Mouse (Mus musculus) hindbrain, embryonic 13.5 days (tissue): ENCODE data around the gene Catsper1. TPM values are rescaled to one million over a fixed set of nuclear protein-coding genes. Genes with fewer than 3 reads are reported as not detected.
A peak's percentile ranks its signal among the peaks of the same experiment; 100 is the strongest.

Experiments used
- ATAC-seq: fragments of 200-750 bp; cut with Nextera tagmentation; 2 replicates; pipeline ENCODE4 v1.8.0; 2017; ENCODE audit warnings: moderate TSS enrichment; ENCODE audit not compliant: low FRiP score
- H3K27ac ChIP-seq: fragments of 300-500 bp; sonication (generic); 2 replicates; pipeline ENCODE4 v1.5.1; 2015; ENCODE audit warnings: inconsistent platforms, mild to moderate bottlenecking, moderate library complexity
- H3K27me3 ChIP-seq: fragments of 300-500 bp; sonication (generic); 2 replicates; pipeline ENCODE4 v1.6.1; 2015; ENCODE audit warnings: mild to moderate bottlenecking, inconsistent platforms
- H3K36me3 ChIP-seq: fragments of 300-500 bp; sonication (generic); 2 replicates; pipeline ENCODE4 v1.6.1; 2015; ENCODE audit warnings: mild to moderate bottlenecking, inconsistent platforms
- H3K4me1 ChIP-seq: fragments of 300-500 bp; sonication (generic); replicated peaks from 2 replicates; pipeline ENCODE4 v1.6.1; 2015; ENCODE audit warnings: inconsistent platforms
- H3K4me2 ChIP-seq: fragments of 300-500 bp; sonication (generic); 2 replicates; pipeline ENCODE4 v1.6.1; 2015; ENCODE audit warnings: inconsistent platforms, mild to moderate bottlenecking, moderate library complexity
- H3K4me3 ChIP-seq: fragments of 300-500 bp; sonication (generic); 2 replicates; pipeline ENCODE4 v1.5.1; 2015; ENCODE audit warnings: mild to moderate bottlenecking, inconsistent platforms
- H3K9ac ChIP-seq: fragments of 300-500 bp; sonication (generic); 2 replicates; pipeline ENCODE4 v1.6.1; 2015; ENCODE audit warnings: mild to moderate bottlenecking, inconsistent platforms
- H3K9me3 ChIP-seq: fragments of 300-500 bp; sonication (generic); 2 replicates; pipeline ENCODE4 v1.6.1; 2016; ENCODE audit warnings: inconsistent platforms
- WGBS: fragments of 180-500 bp; shearing (Covaris S2); methylation state at CpG from one replicate; pipeline ENCODE4 v1.1.7; 2015; 5-methylcytosine and 5-hydroxymethylcytosine counted together
- polyA plus RNA-seq: library from polyadenylated mRNA; unstranded; fragments of >200 nt; fragmentation: Nextera tagmentation; extraction: Ambion mirVana; gene quantifications from 2 replicates; pipeline ENCODE4 v1.2.1, GENCODE M21; 2015

Catsper1 gene
- not detected in 2 replicates for polyA plus RNA-seq

- H3K4me1 ChIP-seq: no peaks in the 10 kb centered on the region
- H3K36me3 ChIP-seq: no peaks in the 10 kb centered on the region
- H3K9ac ChIP-seq: no peak within 1 kb of the TSS
- H3K27me3 ChIP-seq: no peaks in the 10 kb centered on the region
- WGBS: 93% methylated on average over 6 of the region's 6 CpGs
- no peaks in the 10 kb centered on the region for H3K9me3 ChIP-seq
- no peak for ATAC-seq
- H3K4me2 ChIP-seq: no peak within 1 kb of the TSS
- no peak within 1 kb of the TSS for H3K4me3 ChIP-seq
- H3K27ac ChIP-seq: no peak within 1 kb of the TSS
These were observed at the start of gene Catsper1 for GRCm38 (mm10) chr19:5335441-5335840. Gene Catsper1 (plus strand): TSS chr19:5335741.

GRCm38 (mm10) chr19:5294972-5295735 is 40.4 kb upstream of the Catsper1 start, which contains the start of gene Sf3b2:
Gene Sf3b2 (minus strand): TSS chr19:5295455.
- peak; percentile 95 for ATAC-seq
- peaks cover 60% of the 10 kb centered on the region for H3K4me1 ChIP-seq
- no peaks in the 10 kb centered on the region for H3K27me3 ChIP-seq
- peak within 1 kb of the TSS; percentile 94 for H3K4me3 ChIP-seq
- H3K9me3 ChIP-seq: no peaks in the 10 kb centered on the region
- H3K4me2 ChIP-seq: peak within 1 kb of the TSS; percentile 91
- WGBS: under 1% methylated on average over 46 of the region's 46 CpGs
- H3K36me3 ChIP-seq: peaks cover 28% of the 10 kb centered on the region
- peak within 1 kb of the TSS; percentile 91 for H3K9ac ChIP-seq
- peak within 1 kb of the TSS; percentile 94 for H3K27ac ChIP-seq

GRCm38 (mm10) chr19:5295736-5296075 is 39.8 kb upstream of the Catsper1 start:
- H3K36me3 ChIP-seq: peaks cover 22% of the 10 kb centered on the region
- H3K9ac ChIP-seq: peak overlapping the region; percentile 78
- H3K27ac ChIP-seq: peak overlapping the region; percentile 93
- no peaks in the 10 kb centered on the region for H3K9me3 ChIP-seq
- no peaks in the 10 kb centered on the region for H3K27me3 ChIP-seq
- H3K4me2 ChIP-seq: peak overlapping the region; percentile 91
- H3K4me3 ChIP-seq: peak overlapping the region; percentile 94
- peaks cover 65% of the 10 kb centered on the region for H3K4me1 ChIP-seq
- 8% methylated on average over 13 of the region's 13 CpGs for WGBS
- peak; percentile 41 for ATAC-seq

GRCm38 (mm10) chr19:5296630-5297029 is 38.9 kb upstream of the Catsper1 start:
- Histone ChIP-seq H3K9ac (no peak overlapping the region), H3K4me3 (no peak overlapping the region), H3K4me1 (peaks cover 67% of the 10 kb centered on the region), H3K27ac (no peak overlapping the region), H3K36me3 (peaks cover 14% of the 10 kb centered on the region), H3K27me3 (no peaks in the 10 kb centered on the region), H3K9me3 (no peaks in the 10 kb centered on the region), H3K4me2 (no peak overlapping the region)
- no peak for ATAC-seq
- WGBS: 74% methylated on average over 5 of the region's 5 CpGs

- WGBS: 6% methylated on average over 29 of the region's 32 CpGs
- Histone ChIP-seq H3K27ac (peak within 1 kb of the TSS; percentile 94), H3K4me3 (peak within 1 kb of the TSS; percentile 70), H3K9ac (peak within 1 kb of the TSS; percentile 87), H3K36me3 (peaks cover 10% of the 10 kb centered on the region), H3K9me3 (no peaks in the 10 kb centered on the region), H3K4me1 (peaks cover 64% of the 10 kb centered on the region), H3K4me2 (peak within 1 kb of the TSS; percentile 69), H3K27me3 (no peaks in the 10 kb centered on the region)
- peak; percentile 63 for ATAC-seq
These were observed 37.4 kb upstream of the Catsper1 start, which contains the start of gene Gal3st3 for GRCm38 (mm10) chr19:5297903-5298800. Gene Gal3st3 (plus strand): TSS chr19:5298331.

- WGBS: 88% methylated on average over 6 of the region's 6 CpGs
- Histone ChIP-seq H3K4me2 (no peak overlapping the region), H3K9ac (peak overlapping the region; percentile 20)
These were observed 35.0 kb upstream of the Catsper1 start for GRCm38 (mm10) chr19:5300588-5300987.

GRCm38 (mm10) chr19:5302455-5302854 is 33.1 kb upstream of the Catsper1 start:
- ATAC-seq: no peak
- peaks cover 9% of the 10 kb centered on the region; the same call in 1 of the 2 replicates for H3K27me3 ChIP-seq
- H3K9me3 ChIP-seq: no peaks in the 10 kb centered on the region
- no peak overlapping the region for H3K27ac ChIP-seq
- WGBS: 13% methylated on average over 4 of the region's 4 CpGs
- peaks cover 50% of the 10 kb centered on the region for H3K36me3 ChIP-seq
- no peak overlapping the region for H3K4me3 ChIP-seq
- H3K9ac ChIP-seq: 0 out of 2 replicates have a peak overlapping the region, but pooled peaks have one; percentile 19
- H3K4me1 ChIP-seq: peaks cover 34% of the 10 kb centered on the region
- H3K4me2 ChIP-seq: no peak overlapping the region

More at GRCm38 (mm10) chr19:5300588-5300987, 35.0 kb upstream of the Catsper1 start:
- no peak overlapping the region for H3K4me3 ChIP-seq
- H3K36me3 ChIP-seq: peaks cover 32% of the 10 kb centered on the region
- no peaks in the 10 kb centered on the region for H3K9me3 ChIP-seq
- H3K27ac ChIP-seq: no peak overlapping the region
- H3K27me3 ChIP-seq: no peaks in the 10 kb centered on the region
- ATAC-seq: no peak
- H3K4me1 ChIP-seq: peaks cover 51% of the 10 kb centered on the region

- Histone ChIP-seq H3K9ac (no peak overlapping the region), H3K27me3 (peaks cover 12% of the 10 kb centered on the region; the same call in 1 of the 2 replicates), H3K4me2 (no peak overlapping the region), H3K9me3 (no peaks in the 10 kb centered on the region; the same call in 1 of the 2 replicates), H3K36me3 (peaks cover 61% of the 10 kb centered on the region), H3K4me3 (no peak overlapping the region), H3K4me1 (no peaks in the 10 kb centered on the region), H3K27ac (no peak overlapping the region)
- WGBS: 87% methylated on average over 6 of the region's 6 CpGs
- no peak for ATAC-seq
These were observed 29.3 kb upstream of the Catsper1 start for GRCm38 (mm10) chr19:5306279-5306678.

- ATAC-seq: 0 out of 2 replicates have a peak, but pooled peaks have one; percentile 36
- Histone ChIP-seq H3K9ac (no peak overlapping the region), H3K27ac (no peak overlapping the region), H3K36me3 (peaks cover 60% of the 10 kb centered on the region), H3K4me3 (peak overlapping the region; percentile 14), H3K4me2 (peak overlapping the region; percentile 37), H3K4me1 (no peaks in the 10 kb centered on the region), H3K9me3 (no peaks in the 10 kb centered on the region; the same call in 1 of the 2 replicates), H3K27me3 (peaks cover 12% of the 10 kb centered on the region; the same call in 1 of the 2 replicates)
- WGBS: 45% methylated on average over 98 of the region's 98 CpGs
These were observed 28.4 kb upstream of the Catsper1 start for GRCm38 (mm10) chr19:5306968-5307734.

GRCm38 (mm10) chr19:5309025-5309424 is 26.5 kb upstream of the Catsper1 start:
- no peak for ATAC-seq
- no peaks in the 10 kb centered on the region; the same call in 1 of the 2 replicates for H3K9me3 ChIP-seq
- H3K27ac ChIP-seq: no peak overlapping the region
- H3K4me2 ChIP-seq: no peak overlapping the region
- peaks cover 12% of the 10 kb centered on the region; the same call in 1 of the 2 replicates for H3K27me3 ChIP-seq
- peaks cover 43% of the 10 kb centered on the region for H3K36me3 ChIP-seq
- H3K9ac ChIP-seq: no peak overlapping the region
- H3K4me1 ChIP-seq: no peaks in the 10 kb centered on the region
- WGBS: 85% methylated on average over 7 of the region's 7 CpGs
- H3K4me3 ChIP-seq: no peak overlapping the region

GRCm38 (mm10) chr19:5313189-5313588 is 22.4 kb upstream of the Catsper1 start:
- Histone ChIP-seq H3K4me2 (no peak overlapping the region), H3K36me3 (0 out of 2 replicates have a peak, but pooled peaks cover 3% of the 10 kb centered on the region), H3K9me3 (peaks cover 9% of the 10 kb centered on the region; the same call in 1 of the 2 replicates), H3K27me3 (no peaks in the 10 kb centered on the region), H3K27ac (no peak overlapping the region), H3K4me3 (no peak overlapping the region), H3K4me1 (no peaks in the 10 kb centered on the region), H3K9ac (no peak overlapping the region)
- 89% methylated on average over 8 of the region's 8 CpGs for WGBS
- no peak for ATAC-seq
